Mouse (Mus musculus): ENCODE measurements around the gene Mat2a. TPM values are rescaled to one million over a fixed set of nuclear protein-coding genes. Genes with fewer than 3 reads are reported as not detected.

Gene Mat2a
- total and polyA plus RNA-seq, 3 experiments, result 166 to 456 (median 218) TPM

DNA sequence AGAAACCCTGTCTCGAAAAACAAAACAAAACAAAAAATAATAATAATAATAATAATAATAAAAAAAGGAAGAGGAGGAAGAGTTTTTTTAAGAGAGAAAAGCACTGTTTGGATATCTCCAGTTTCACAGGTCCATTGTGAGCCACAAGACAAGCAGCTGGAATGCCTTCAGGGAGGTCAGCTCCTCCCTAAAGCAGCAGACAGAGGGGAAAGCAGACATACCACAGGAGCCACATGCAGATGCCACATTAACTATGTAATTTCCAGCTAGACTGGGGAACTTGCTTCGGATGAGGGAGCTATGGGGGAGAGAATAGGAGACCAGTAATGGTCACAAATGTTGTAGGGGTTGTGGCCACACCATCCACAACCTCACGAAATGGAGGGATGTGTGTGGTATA, 47.9 kb upstream of the Mat2a start:
- dilution Hi-C loops (cut with MboI; ENCODE audit: extremely low pct_ligation_motif_present, extremely low pct_unique_long_range_greater_than_20kb, low sequenced_read_pairs) (no loop called here), in situ Hi-C loops (cut with MboI; ENCODE audit: low pct_ligation_motif_present, low pct_unique_long_range_greater_than_20kb, low sequenced_read_pairs) (no loop called here)
- Histone ChIP-seq H3K27ac (ENCODE audit: insufficient read depth, low read depth) (no peak overlapping the region), H3K9me3 (replicated peaks; ENCODE audit: low read length) (no peaks in the 10 kb centered on the region), H3K4me3 (replicated peaks in 1 of 3; ENCODE audit: low read depth in 2 of 3, low read length in 2 of 3, poor library complexity in 1 of 3) (no peak overlapping the region), H3K9ac (ENCODE audit: insufficient read depth, low read depth) (no peak overlapping the region), H3K4me2 (ENCODE audit: insufficient read depth, low read depth, poor library complexity, severe bottlenecking) (no peak overlapping the region), H3K79me2 (replicated peaks; ENCODE audit: control insufficient read depth, extremely low read depth, insufficient read depth, poor library complexity, severe bottlenecking) (no peaks in the 10 kb centered on the region), H3K27me3 (replicated peaks) (no peaks in the 10 kb centered on the region), H3K36me3 (replicated peaks in 1 of 2; ENCODE audit: control insufficient read depth in 1 of 2, insufficient read depth in 1 of 2, low read length in 1 of 2) (no peaks in the 10 kb centered on the region), H3K4me1 (ENCODE audit: control insufficient read depth in 1 of 2, insufficient read depth in 2 of 2) (peaks cover 2 to 18% of the 10 kb centered on the region in 2 experiments; a peak in 2 of 4 replicates)
- DNase-seq (ENCODE audit: extremely low read depth), result no peak
- TF ChIP-seq MAZ (IDR thresholded peaks at IDR 0.05; ENCODE audit: low read depth, low read length) (no peak), CHD2 (IDR thresholded peaks at IDR 0.05; ENCODE audit: low read length) (no peak), CTCF (conservative IDR thresholded peaks at IDR 0.05 in 1 of 2, IDR thresholded peaks at IDR 0.05 in 1 of 2; ENCODE audit: low read depth in 2 of 2, low read length in 2 of 2) (no peak), NRF1 (IDR thresholded peaks at IDR 0.05; ENCODE audit: low read depth, low read length) (no peak), TCF12 (IDR thresholded peaks at IDR 0.05; ENCODE audit: low read depth, low read length) (no peak), POLR2A (IDR thresholded peaks at IDR 0.05; ENCODE audit: low read depth, low read length) (no peak), USF1 (IDR thresholded peaks at IDR 0.05; ENCODE audit: low read depth, low read length) (no peak), RAD21 (IDR thresholded peaks at IDR 0.05; ENCODE audit: low read depth, low read length) (no peak), NELFE (IDR thresholded peaks at IDR 0.05; ENCODE audit: low read depth, low read length) (no peak), ZMIZ1 (IDR thresholded peaks at IDR 0.05; ENCODE audit: low read depth, low read length) (no peak), ETS1 (conservative IDR thresholded peaks at IDR 0.05; ENCODE audit: low read depth, low read length) (no peak), SIN3A (IDR thresholded peaks at IDR 0.05; ENCODE audit: low read length) (no peak), USF2 (conservative IDR thresholded peaks at IDR 0.05; ENCODE audit: low read depth, low read length) (no peak), JUN (IDR thresholded peaks at IDR 0.05; ENCODE audit: insufficient read depth, low read depth, low read length) (no peak), RCOR1 (conservative IDR thresholded peaks at IDR 0.05; ENCODE audit: low read depth, low read length) (no peak), E2F4 (IDR thresholded peaks at IDR 0.05; ENCODE audit: insufficient replicate concordance, low read depth, low read length) (no peak)

DNA sequence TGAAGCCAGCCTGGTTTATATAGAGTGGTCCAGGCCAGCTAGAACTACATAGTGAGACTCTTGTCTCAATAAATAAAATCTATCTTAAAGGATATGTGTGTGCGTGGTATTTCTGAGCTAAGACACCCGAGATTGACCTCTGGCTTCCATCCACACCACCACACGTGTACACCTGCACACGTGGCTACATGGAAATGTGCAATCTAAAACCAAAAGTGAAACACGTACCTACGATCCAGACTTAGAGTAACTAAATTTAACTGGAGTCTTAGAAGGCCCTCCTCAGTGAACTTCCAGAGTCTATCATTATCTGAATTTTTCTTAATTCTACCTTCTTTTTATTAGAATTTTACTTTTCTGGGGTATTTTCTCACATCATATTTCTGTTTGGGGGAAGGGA, 46.9 kb upstream of the Mat2a start:
- H3K4me1 ChIP-seq (ENCODE audit: control insufficient read depth in 1 of 2, insufficient read depth in 2 of 2), result peaks cover 2 to 23% of the 10 kb centered on the region in 2 experiments; a peak in 2 of 4 replicates
- in situ Hi-C loops (cut with MboI; ENCODE audit: low pct_ligation_motif_present, low pct_unique_long_range_greater_than_20kb, low sequenced_read_pairs), result no loop called here
- H3K79me2 ChIP-seq (replicated peaks; ENCODE audit: control insufficient read depth, extremely low read depth, insufficient read depth, poor library complexity, severe bottlenecking), result no peaks in the 10 kb centered on the region
- H3K27ac ChIP-seq (ENCODE audit: insufficient read depth, low read depth), result no peak overlapping the region
- H3K36me3 ChIP-seq (replicated peaks in 1 of 2; ENCODE audit: control insufficient read depth in 1 of 2, insufficient read depth in 1 of 2, low read length in 1 of 2), result no peaks in the 10 kb centered on the region
- peak overlapping the region; percentile 62 for H3K4me2 ChIP-seq (ENCODE audit: insufficient read depth, low read depth, poor library complexity, severe bottlenecking)
- no peak overlapping the region for H3K4me3 ChIP-seq (replicated peaks in 1 of 3; ENCODE audit: low read depth in 2 of 3, low read length in 2 of 3, poor library complexity in 1 of 3)
- H3K27me3 ChIP-seq (replicated peaks), result no peaks in the 10 kb centered on the region
- 0 out of 2 replicates have a peak overlapping the region, but pooled peaks have one; percentile 18 for H3K9ac ChIP-seq (ENCODE audit: insufficient read depth, low read depth)
- peak; percentile 25 for DNase-seq (ENCODE audit: extremely low read depth)
- TF ChIP-seq PAX5 (IDR thresholded peaks at IDR 0.05; ENCODE audit: low read length) (no peak), MXI1 (IDR thresholded peaks at IDR 0.05; ENCODE audit: low read depth, low read length) (peak; percentile 66), ETS1 (conservative IDR thresholded peaks at IDR 0.05; ENCODE audit: low read depth, low read length) (peak; percentile 58), TCF12 (IDR thresholded peaks at IDR 0.05; ENCODE audit: low read depth, low read length) (peak; percentile 51; the same call in 1 of the 2 replicates), ZC3H11A (IDR thresholded peaks at IDR 0.05; ENCODE audit: low read depth, low read length) (no peak), UBTF (IDR thresholded peaks at IDR 0.05; ENCODE audit: low read depth, low read length) (no peak), BHLHE40 (IDR thresholded peaks at IDR 0.05; ENCODE audit: low read depth, low read length) (peak; percentile 94), JUN (IDR thresholded peaks at IDR 0.05; ENCODE audit: insufficient read depth, low read depth, low read length) (no peak), MYC (IDR thresholded peaks at IDR 0.05; ENCODE audit: low read depth, low read length) (peak; percentile 93), CHD1 (IDR thresholded peaks at IDR 0.05; ENCODE audit: low read depth, low read length) (no peak), E2F4 (IDR thresholded peaks at IDR 0.05; ENCODE audit: insufficient replicate concordance, low read depth, low read length) (no peak), MAX (IDR thresholded peaks at IDR 0.05; ENCODE audit: low read length) (peak; percentile 91), JUND (conservative IDR thresholded peaks at IDR 0.05; ENCODE audit: low read depth, low read length) (no peak), NELFE (IDR thresholded peaks at IDR 0.05; ENCODE audit: low read depth, low read length) (no peak), GABPA (IDR thresholded peaks at IDR 0.05; ENCODE audit: insufficient replicate concordance, low read depth, low read length) (no peak), TBP (conservative IDR thresholded peaks at IDR 0.05; ENCODE audit: low read depth, low read length) (no peak), SMC3 (IDR thresholded peaks at IDR 0.05; ENCODE audit: low read depth, low read length) (no peak), MAFK (IDR thresholded peaks at IDR 0.05; ENCODE audit: insufficient replicate concordance, low read length) (no peak), ELF1 (IDR thresholded peaks at IDR 0.05; ENCODE audit: low read depth, low read length) (no peak), RCOR1 (conservative IDR thresholded peaks at IDR 0.05; ENCODE audit: low read depth, low read length) (no peak), USF1 (IDR thresholded peaks at IDR 0.05; ENCODE audit: low read depth, low read length) (no peak; the same call in 1 of the 2 replicates), IRF4 (IDR thresholded peaks at IDR 0.05; ENCODE audit: low read depth, low read length) (peak; percentile 41; the same call in 1 of the 2 replicates)
- no peaks in the 10 kb centered on the region for H3K9me3 ChIP-seq (replicated peaks; ENCODE audit: low read length)
- dilution Hi-C loops (cut with MboI; ENCODE audit: extremely low pct_ligation_motif_present, extremely low pct_unique_long_range_greater_than_20kb, low sequenced_read_pairs), result no loop called here

Data from CH12.LX (cell line).